Mouse (Mus musculus) neutrophil, adult 83 days (primary cell): ENCODE results near the gene Sprr4. TPM values are rescaled to one million over a fixed set of nuclear protein-coding genes. Genes with fewer than 3 reads are reported as not detected.

Source experiments
- total RNA-seq, 2 experiments: library from RNA; stranded (reverse); gene quantifications; one replicate each; pipeline ENCODE4 v1.2.4; 2023

The Sprr4 gene
- not detected for total RNA-seq

GRCm38 (mm10) chr3:92500393-92500792 lies at the start of gene Sprr4:
Sprr4 (minus strand) TSS chr3:92500493.

GRCm38 (mm10) chr3:92534411-92534810 lies 34.1 kb upstream of the Sprr4 start, which contains the start of gene 2310046K23Rik:
2310046K23Rik (minus strand) TSS chr3:92534511.

DNA sequence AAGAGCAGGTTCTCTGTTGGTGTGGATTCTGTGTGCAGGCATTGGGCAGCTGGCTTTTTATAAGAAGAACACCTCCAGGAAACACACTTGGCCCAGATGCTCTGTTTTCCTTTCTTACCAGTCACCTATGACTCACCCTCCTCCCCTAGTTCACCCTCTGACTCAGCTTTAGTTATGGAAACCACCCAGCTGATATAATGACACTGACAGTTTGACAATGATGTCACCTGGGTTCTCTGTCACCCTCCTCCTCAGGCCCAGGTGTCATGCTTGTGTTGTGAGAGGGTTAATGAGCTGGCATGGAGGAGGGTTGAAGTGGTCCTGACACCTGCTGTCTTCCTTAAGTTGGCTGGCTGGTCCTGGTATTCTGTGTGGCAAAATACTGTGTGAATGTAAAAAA lies 14.4 kb downstream of the Sprr4 start, which contains the start of gene Sprr1a:
Sprr1a (minus strand) TSS at position 33 of the 400 bp plus-strand sequence.

GRCm38 (mm10) chr3:92458620-92459019 lies 41.7 kb downstream of the Sprr4 start, which contains the start of gene Sprr3:
Sprr3 (minus strand) TSS chr3:92458720.

Other genes starting within 250 kb of the Sprr4 start
- not detected for gene Sprr2a3, start 215.1 kb downstream of the Sprr4 start, total RNA-seq
- not detected for gene Sprr2b, start 183.9 kb downstream of the Sprr4 start, total RNA-seq
- not detected for gene Sprr2d, start 161.4 kb downstream of the Sprr4 start, total RNA-seq
- gene Sprr2e, start 148.3 kb downstream of the Sprr4 start, total RNA-seq = not detected
- not detected for gene Sprr2f, start 135.3 kb downstream of the Sprr4 start, total RNA-seq
- gene Sprr2h, start 114.8 kb downstream of the Sprr4 start, total RNA-seq = not detected
- gene Sprr2i, start 92.5 kb downstream of the Sprr4 start, total RNA-seq = not detected
- gene Sprr2j-ps, start 82.4 kb downstream of the Sprr4 start, total RNA-seq = not detected
- 1 to 10 TPM in 1 of 2 experiments, under 1 TPM in 1; 0.53 to 1.4 TPM for gene Gm9774, start 71.1 kb downstream of the Sprr4 start, total RNA-seq
- gene Sprr2k, start 67.9 kb downstream of the Sprr4 start, total RNA-seq = not detected
- not detected for gene Sprr1b, start 61.7 kb downstream of the Sprr4 start, total RNA-seq
- gene Sprr3, start 41.8 kb downstream of the Sprr4 start, total RNA-seq = not detected
- not detected for gene Sprr1a, start 14.6 kb downstream of the Sprr4 start, total RNA-seq
- gene 2310046K23Rik, start 34.0 kb upstream of the Sprr4 start, total RNA-seq = not detected
- not detected for gene Ivl, start 73.2 kb upstream of the Sprr4 start, total RNA-seq
- gene Smcp, start 88.5 kb upstream of the Sprr4 start, total RNA-seq = not detected
- gene 2210017I01Rik, start 107.0 kb upstream of the Sprr4 start, total RNA-seq = not detected
- gene Lce6a, start 121.2 kb upstream of the Sprr4 start, total RNA-seq = not detected
- not detected for gene Lce1a1, start 147.8 kb upstream of the Sprr4 start, total RNA-seq
- not detected for gene Lce1b, start 156.4 kb upstream of the Sprr4 start, total RNA-seq
- not detected for gene Lce1a2, start 169.8 kb upstream of the Sprr4 start, total RNA-seq
- gene Lce1c, start 178.8 kb upstream of the Sprr4 start, total RNA-seq = not detected
- not detected for gene Lce1d, start 186.7 kb upstream of the Sprr4 start, total RNA-seq
- not detected for gene Lce1e, start 208.6 kb upstream of the Sprr4 start, total RNA-seq
- gene Lce1f, start 219.9 kb upstream of the Sprr4 start, total RNA-seq = not detected
- gene Gm38119, start 238.6 kb upstream of the Sprr4 start, total RNA-seq = not detected